Mouse (Mus musculus) small intestine, adult 2 months (tissue): Measurements from ENCODE around the gene Chd1l. TPM values are rescaled to one million over a fixed set of nuclear protein-coding genes. Genes with fewer than 3 reads are reported as not detected.

Experiments used
- H3K27ac ChIP-seq: fragments of 200-500 bp; 2 replicates; pipeline ENCODE4 v1.5.1; 2012; ENCODE audit warnings: low read depth, low read length, control low read depth, inconsistent platforms; ENCODE audit not compliant: insufficient read depth
- H3K27me3 ChIP-seq: fragments of 200-500 bp; 2 replicates; pipeline ENCODE4 v1.6.1; 2012; ENCODE audit warnings: mild to moderate bottlenecking, moderate library complexity, low read length, inconsistent platforms; ENCODE audit not compliant: control insufficient read depth, insufficient read depth
- H3K36me3 ChIP-seq: fragments of 200-500 bp; 2 replicates; pipeline ENCODE4 v1.6.1; 2012; ENCODE audit warnings: mild to moderate bottlenecking, low read length, control low read depth, inconsistent platforms; ENCODE audit not compliant: control insufficient read depth, insufficient read depth
- H3K4me1 ChIP-seq: fragments of 200-500 bp; 2 replicates; pipeline ENCODE4 v1.6.1; 2012; ENCODE audit warnings: low read length, inconsistent platforms, mixed read lengths; ENCODE audit not compliant: control insufficient read depth, insufficient read depth, insufficient read length
- H3K4me3 ChIP-seq: fragments of 200-500 bp; 2 replicates; pipeline ENCODE4 v1.5.1; 2012; ENCODE audit warnings: low read depth, mild to moderate bottlenecking, control low read depth, inconsistent platforms, low read length, moderate library complexity
- CTCF ChIP-seq: fragments of 200-500 bp; IDR thresholded peaks from 2 replicates; pipeline ENCODE4 v1.5.1; 2012; ENCODE audit warnings: low read depth, mild to moderate bottlenecking, control low read depth, inconsistent platforms, low read length, moderate library complexity, mixed read lengths; ENCODE audit not compliant: insufficient replicate concordance, insufficient read length; ENCODE audit errors: extremely low read depth
- POLR2A ChIP-seq: fragments of 200-500 bp; IDR thresholded peaks from 2 replicates; pipeline ENCODE4 v1.6.1; 2012; ENCODE audit warnings: low read depth, mild to moderate bottlenecking, control low read depth, inconsistent platforms, low read length, moderate library complexity
- WGBS: fragments of 180-500 bp; shearing (Covaris S2); methylation state at CpG from one replicate; pipeline ENCODE4 v1.1.7; 2018; 5-methylcytosine and 5-hydroxymethylcytosine counted together
- polyA plus RNA-seq: library from polyadenylated mRNA; depleted of rRNA; stranded (reverse); fragments of >200 nt; gene quantifications from 2 replicates; pipeline ENCODE4 v1.2.3, GENCODE M21; 2012; rRNA removed

Chd1l gene
- 1.5 and 2.3 TPM in 2 replicates for polyA plus RNA-seq

DNA sequence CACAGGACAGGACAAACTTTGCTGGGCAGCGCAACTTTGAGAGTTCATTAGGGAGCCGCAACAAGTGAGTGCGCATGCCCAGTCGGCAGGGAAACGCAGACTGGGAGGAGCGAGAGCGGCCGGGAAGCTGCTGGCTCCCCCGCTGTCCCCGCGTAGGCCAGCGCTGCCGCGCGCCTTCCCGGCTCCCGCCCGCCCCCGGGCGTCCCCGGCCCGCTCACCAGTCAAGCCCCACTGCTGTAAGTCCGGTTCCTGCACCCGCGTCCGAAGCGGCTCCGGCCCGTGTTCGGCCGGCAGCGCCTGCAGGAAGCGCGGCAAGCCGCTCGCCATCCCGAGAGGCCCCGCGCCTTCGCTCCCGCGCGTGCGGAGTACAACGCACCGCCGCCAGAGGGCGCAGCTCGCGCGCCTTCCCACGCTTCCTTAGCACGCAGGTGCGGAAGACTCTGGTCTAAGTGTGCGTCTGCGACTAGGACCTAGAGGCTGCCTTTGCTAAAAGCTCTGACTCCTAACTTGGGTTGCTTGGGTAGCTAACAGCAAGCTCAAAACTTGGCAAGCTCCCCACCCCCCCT, at the start of gene Chd1l:
Gene Chd1l (minus strand): TSS at position 359 of the 566 bp plus-strand sequence.
- 1% methylated on average over 55 of the region's 56 CpGs for WGBS
- no peaks in the 10 kb centered on the region for H3K27me3 ChIP-seq
- H3K4me3 ChIP-seq: peak within 1 kb of the TSS; percentile 81
- H3K4me1 ChIP-seq: peaks cover 8% of the 10 kb centered on the region; the same call in 1 of the 2 replicates
- no peaks in the 10 kb centered on the region for H3K36me3 ChIP-seq
- peak within 1 kb of the TSS; percentile 85 for H3K27ac ChIP-seq
- TF ChIP-seq CTCF: peak; percentile 98
- no peak for TF ChIP-seq POLR2A

DNA sequence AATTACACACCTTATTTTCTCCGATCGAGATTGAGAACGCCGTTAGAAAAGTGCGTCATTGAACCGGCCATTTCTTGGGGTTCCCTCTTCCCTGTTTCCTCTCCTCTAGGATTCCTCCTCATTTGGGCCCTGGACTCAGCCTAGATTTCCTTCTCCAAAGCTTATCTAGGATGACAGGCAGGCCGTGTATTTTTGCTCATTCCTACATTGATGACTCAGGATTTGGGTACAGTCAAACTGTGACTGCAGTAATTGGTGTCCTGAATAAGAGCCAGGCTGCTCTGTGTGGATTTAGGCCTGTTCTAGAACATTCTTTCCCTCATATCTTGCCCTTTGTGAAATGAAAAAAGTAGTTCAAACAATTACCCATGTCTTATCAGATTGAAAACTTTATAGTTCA, 49.7 kb upstream of the Chd1l start:
- Histone ChIP-seq H3K36me3 (0 out of 2 replicates have a peak, but pooled peaks cover 2% of the 10 kb centered on the region), H3K27ac (no peak overlapping the region), H3K4me3 (no peak overlapping the region), H3K4me1 (no peaks in the 10 kb centered on the region; the same call in 1 of the 2 replicates), H3K27me3 (no peaks in the 10 kb centered on the region)
- no peak for TF ChIP-seq CTCF
- no peak for TF ChIP-seq POLR2A
- WGBS: 76% methylated on average over 7 of the region's 7 CpGs

DNA sequence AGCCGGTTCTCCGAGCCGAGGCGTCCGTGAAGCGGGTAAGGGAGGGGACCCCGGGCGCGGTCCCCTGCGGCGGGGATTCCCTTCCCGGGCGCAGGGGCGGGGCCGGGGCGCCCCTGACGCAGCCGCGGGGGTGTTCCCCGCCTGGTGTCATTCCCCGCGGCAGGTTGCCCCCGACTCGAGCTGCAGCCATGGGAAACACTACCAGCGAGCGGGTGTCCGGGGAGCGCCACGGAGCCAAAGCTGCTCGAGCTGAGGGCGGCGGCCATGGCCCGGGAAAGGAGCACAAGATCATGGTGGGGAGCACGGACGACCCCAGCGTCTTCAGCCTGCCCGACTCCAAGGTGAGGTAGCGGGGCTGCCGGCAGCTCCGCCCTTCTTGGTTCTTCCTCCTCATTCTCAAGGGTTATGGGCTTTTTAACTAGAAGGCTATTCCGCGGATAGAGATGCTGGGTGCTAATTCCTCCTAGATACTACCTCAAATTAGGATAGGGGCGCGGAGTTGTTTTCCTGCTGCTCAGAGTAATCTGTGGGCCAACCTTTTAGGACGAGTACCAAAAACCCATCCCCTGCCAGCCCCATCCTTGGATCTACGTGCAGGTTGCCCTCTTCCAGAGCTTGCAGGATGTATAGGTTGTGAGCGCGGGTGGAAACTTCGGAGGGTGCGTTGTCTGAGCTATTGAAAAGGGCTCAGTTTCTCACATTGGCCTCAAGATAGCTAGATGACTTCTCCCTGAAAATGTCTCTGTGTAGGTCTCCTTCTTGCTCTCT, 48.6 kb upstream of the Chd1l start:
- H3K4me3 ChIP-seq: peak overlapping the region; percentile 98
- peak overlapping the region; percentile 58 for H3K27ac ChIP-seq
- TF ChIP-seq POLR2A (no peak), CTCF (no peak)
- 1% methylated on average over 48 of the region's 50 CpGs for WGBS
- no peaks in the 10 kb centered on the region; the same call in 1 of the 2 replicates for H3K4me1 ChIP-seq
- H3K27me3 ChIP-seq: no peaks in the 10 kb centered on the region
- 0 out of 2 replicates have a peak, but pooled peaks cover 2% of the 10 kb centered on the region for H3K36me3 ChIP-seq

DNA sequence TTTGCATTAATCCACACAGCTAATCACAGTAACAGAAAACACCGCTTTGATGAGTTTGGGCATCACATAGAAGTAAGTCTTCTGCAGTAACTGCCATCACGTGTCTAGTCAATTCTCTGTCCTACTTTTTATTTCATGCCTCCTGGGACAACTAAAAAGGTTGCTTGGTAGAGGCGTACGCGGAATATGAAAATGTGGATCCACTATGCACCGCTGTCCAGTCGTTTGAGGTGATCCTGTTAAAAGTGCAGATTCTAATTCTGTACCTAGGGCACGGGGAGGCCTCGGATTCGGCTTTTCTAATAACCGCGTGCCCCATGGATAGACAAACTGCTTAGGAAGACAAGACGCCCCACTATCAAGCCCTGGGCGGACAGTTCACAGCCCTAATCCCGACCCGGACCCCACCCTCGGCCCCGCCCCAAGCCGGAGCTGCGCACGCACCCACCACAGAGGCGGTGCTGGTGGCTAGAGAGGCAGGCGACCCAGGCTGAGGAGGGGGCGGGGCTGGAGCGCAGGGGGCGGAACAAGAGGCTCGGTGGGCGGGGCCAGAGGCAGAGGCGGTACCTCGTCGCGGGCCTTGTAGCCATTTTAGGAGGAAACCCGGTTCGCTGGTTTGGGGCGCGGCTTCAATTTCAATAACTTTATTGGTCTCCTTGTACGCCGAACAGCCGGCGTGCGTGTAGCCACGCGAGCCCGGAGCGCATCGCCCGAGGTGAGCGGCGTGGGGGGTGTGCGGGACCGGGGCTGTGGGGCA, 47.8 kb upstream of the Chd1l start, which contains the start of gene Prkab2:
Gene Prkab2 (plus strand): TSS at position 539 of the 757 bp plus-strand sequence.
- WGBS: 1% methylated on average over 51 of the region's 51 CpGs
- Histone ChIP-seq H3K4me3 (peak within 1 kb of the TSS; percentile 98), H3K36me3 (no peaks in the 10 kb centered on the region; the same call in 1 of the 2 replicates), H3K27me3 (no peaks in the 10 kb centered on the region), H3K27ac (peak within 1 kb of the TSS; percentile 58), H3K4me1 (no peaks in the 10 kb centered on the region; the same call in 1 of the 2 replicates)
- TF ChIP-seq CTCF: no peak
- TF ChIP-seq POLR2A: no peak

DNA sequence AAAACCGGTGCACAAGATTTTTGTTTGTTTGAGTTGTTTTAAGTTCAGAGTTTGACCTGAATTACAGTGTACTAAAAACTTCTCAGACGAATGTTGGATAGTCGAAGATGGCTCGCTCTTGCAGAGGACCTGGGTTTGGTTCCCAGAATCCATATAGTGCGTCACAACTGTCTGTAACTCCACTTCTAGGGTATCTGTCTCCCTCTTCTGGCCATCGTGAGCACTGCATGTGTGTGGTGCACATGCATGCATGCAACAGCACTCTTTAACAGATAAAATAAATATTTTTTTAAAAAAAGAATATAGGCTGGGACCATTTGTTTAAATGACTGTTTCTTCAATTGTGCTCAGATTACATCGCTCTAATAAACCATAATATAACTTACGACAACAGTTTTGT, 44.9 kb upstream of the Chd1l start:
- Histone ChIP-seq H3K27ac (no peak overlapping the region), H3K4me1 (no peaks in the 10 kb centered on the region; the same call in 1 of the 2 replicates), H3K27me3 (no peaks in the 10 kb centered on the region), H3K4me3 (no peak overlapping the region), H3K36me3 (peaks cover 12% of the 10 kb centered on the region)
- 87% methylated on average over 8 of the region's 8 CpGs for WGBS
- TF ChIP-seq CTCF (peak; percentile 48; the same call in 1 of the 2 replicates), POLR2A (no peak)

DNA sequence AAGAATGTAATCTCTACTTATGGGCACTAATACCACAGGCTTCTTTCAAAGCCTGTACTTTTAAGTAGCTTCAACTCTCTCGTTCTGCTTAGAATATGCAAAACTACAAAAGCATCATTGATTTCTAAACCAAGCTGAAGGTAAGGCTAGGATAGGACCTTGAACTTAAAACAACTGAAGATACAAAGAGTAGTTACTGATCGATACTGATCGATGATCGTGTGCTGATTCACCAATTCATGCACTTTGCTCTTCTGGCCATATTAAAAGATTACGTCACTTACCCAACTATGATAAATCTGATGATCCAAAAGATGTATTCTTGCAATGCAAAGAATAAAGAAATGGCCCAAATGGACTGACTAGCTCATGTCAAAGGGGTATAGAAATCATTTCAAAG, 43.8 kb upstream of the Chd1l start:
- Histone ChIP-seq H3K36me3 (peaks cover 16% of the 10 kb centered on the region), H3K4me3 (no peak overlapping the region), H3K4me1 (no peaks in the 10 kb centered on the region; the same call in 1 of the 2 replicates), H3K27me3 (no peaks in the 10 kb centered on the region), H3K27ac (no peak overlapping the region)
- WGBS: 79% methylated on average over 5 of the region's 5 CpGs
- no peak for TF ChIP-seq CTCF
- no peak for TF ChIP-seq POLR2A
